ENCODE assay signal across 7 mouse cellular contexts in genomic region chr19:24555904-24556584, GRCm38 (mm10). TPM values are rescaled to one million over a fixed set of nuclear protein-coding genes. Genes with fewer than 3 reads are reported as not detected.
DNase-seq lines count a peak whose midpoint lies in the region; ATAC-seq lines count a peak whose summit lies in the region.

No protein-coding gene starts in this region.

- peak overlapping the region; percentile 87 for H3K4me3 ChIP-seq in embryonic facial prominence, embryonic 10.5 days
- H3K4me3 ChIP-seq in limb, embryonic 13.5 days, result peak overlapping the region; percentile 84
- H3K4me3 ChIP-seq in midbrain, embryonic 15.5 days, result peak overlapping the region; percentile 89

- H3K36me3 ChIP-seq in embryonic facial prominence, embryonic 10.5 days (replicated peaks), result no peaks in the 10 kb centered on the region
- H3K36me3 ChIP-seq in limb, embryonic 13.5 days, result no peaks in the 10 kb centered on the region
- no peaks in the 10 kb centered on the region for H3K36me3 ChIP-seq in midbrain, embryonic 15.5 days (replicated peaks)

- H3K27me3 ChIP-seq in embryonic facial prominence, embryonic 10.5 days (replicated peaks; ENCODE audit: low read depth, poor library complexity, severe bottlenecking), result peaks cover 62% of the 10 kb centered on the region
- H3K27me3 ChIP-seq in limb, embryonic 13.5 days, result peaks cover 53% of the 10 kb centered on the region
- peaks cover 10% of the 10 kb centered on the region; the same call in 1 of the 2 replicates for H3K27me3 ChIP-seq in midbrain, embryonic 15.5 days (replicated peaks)

- peak overlapping the region; percentile 81 for H3K9ac ChIP-seq in limb, embryonic 13.5 days
- H3K9ac ChIP-seq in midbrain, embryonic 15.5 days, result peak overlapping the region; percentile 78

- no peaks in the 10 kb centered on the region for H3K9me3 ChIP-seq in embryonic facial prominence, embryonic 10.5 days
- no peaks in the 10 kb centered on the region for H3K9me3 ChIP-seq in limb, embryonic 13.5 days
- no peaks in the 10 kb centered on the region for H3K9me3 ChIP-seq in midbrain, embryonic 15.5 days

- DNase-seq in adrenal gland, postnatal 14 days, result peak; percentile 87
- peak; percentile 86 for DNase-seq in embryonic facial prominence, embryonic 10.5 days (ENCODE audit: low spot score)
- peak; percentile 74 to 76 for DNase-seq in heart, adult 18-20 months
- DNase-seq in kidney, adult 18-20 months, result peak; percentile 74
- peak; percentile 57 to 75 for DNase-seq in spleen, adult 18-20 months

- WGBS in embryonic facial prominence, embryonic 10.5 days, result under 1% methylated on average over 73 of the region's 74 CpGs
- WGBS in limb, embryonic 13.5 days, result under 1% methylated on average over 41 of the region's 74 CpGs
- WGBS in midbrain, embryonic 15.5 days, result 0% methylated on average over 45 of the region's 74 CpGs

- H3K27ac ChIP-seq in embryonic facial prominence, embryonic 10.5 days (replicated peaks), result peak overlapping the region; percentile 87
- H3K27ac ChIP-seq in limb, embryonic 13.5 days, result no peak overlapping the region
- peak overlapping the region; percentile 70 for H3K27ac ChIP-seq in midbrain, embryonic 15.5 days

- peaks cover 39% of the 10 kb centered on the region for H3K4me1 ChIP-seq in embryonic facial prominence, embryonic 10.5 days
- peaks cover 24% of the 10 kb centered on the region for H3K4me1 ChIP-seq in limb, embryonic 13.5 days
- H3K4me1 ChIP-seq in midbrain, embryonic 15.5 days, result peaks cover 20% of the 10 kb centered on the region

- peak; percentile 88 for ATAC-seq in limb, embryonic 13.5 days (ENCODE audit: low FRiP score, low read depth)
- peak; percentile 91 for ATAC-seq in midbrain, embryonic 15.5 days (replicated peaks)

- peak overlapping the region; percentile 96 for H3K4me2 ChIP-seq in limb, embryonic 13.5 days (replicated peaks)
- H3K4me2 ChIP-seq in midbrain, embryonic 15.5 days, result peak overlapping the region; percentile 99

RNA-seq across cellular contexts. Expression of gene Pip5k1b, which starts 0.4 kb away (rescaled TPM):
- total RNA-seq in adrenal gland, postnatal 14 days (2021), result 23.8 and 27.6 TPM in 2 replicates
- 1.1 and 1.2 TPM in 2 replicates for polyA plus RNA-seq in embryonic facial prominence, embryonic 10.5 days (2016; fragmentation: Nextera tagmentation; extraction: Ambion mirVana)
- 10 to 100 TPM; 20.3 to 21.3 TPM for total RNA-seq in heart, adult 18-20 months (2021)
- polyA plus RNA-seq in limb, embryonic 13.5 days (2015; fragmentation: Nextera tagmentation; extraction: Ambion mirVana), result 0.56 and 0.65 TPM in 2 replicates
- 1.0 and 1.1 TPM in 2 replicates for polyA plus RNA-seq in midbrain, embryonic 15.5 days (2015; fragmentation: Nextera tagmentation; extraction: Ambion mirVana)
